Mouse (Mus musculus) erythroblast, embryonic 14.5 days (primary cell): Measurements from ENCODE around the gene Nfx1.

Source experiments
- GATA1 ChIP-seq: IDR thresholded peaks from 2 replicates; pipeline ENCODE4 v1.6.1; 2012; ENCODE audit warnings: low read length, inconsistent platforms, mixed read lengths
- TAL1 ChIP-seq: IDR thresholded peaks from 3 replicates; pipeline ENCODE4 v1.6.1; 2012; ENCODE audit warnings: low read length, inconsistent platforms, mixed read lengths

DNA sequence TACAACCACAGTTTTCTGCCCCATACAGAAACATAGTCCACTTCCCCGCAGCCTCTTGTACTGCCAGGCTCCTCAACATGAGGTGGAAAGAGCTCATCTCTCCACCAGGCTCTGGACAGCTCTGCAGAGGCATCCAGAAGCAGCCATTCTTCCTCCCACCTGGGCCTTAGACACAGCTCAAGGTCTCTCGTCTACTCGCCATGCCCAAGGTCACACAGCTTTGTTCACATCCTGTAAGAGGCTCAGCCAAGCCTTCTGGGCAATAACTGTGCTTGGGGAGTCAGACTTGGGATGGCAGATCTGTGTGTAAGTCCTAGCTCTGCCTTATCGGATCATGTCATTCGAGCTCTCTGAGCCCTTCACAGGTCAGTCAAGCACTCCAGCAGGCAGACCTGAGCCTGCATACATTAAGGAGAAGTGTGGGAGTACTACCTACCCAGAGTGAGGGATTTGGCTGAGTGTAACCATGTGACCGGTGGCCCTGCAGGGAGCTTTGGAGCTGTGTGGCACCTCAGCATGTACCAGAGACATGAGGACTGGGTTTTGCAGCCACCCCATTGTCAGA is 47.5 kb upstream of the Nfx1 start:
- TF ChIP-seq TAL1 = no peak
- no peak for TF ChIP-seq GATA1
